Mouse (Mus musculus) testis, postnatal 10 days (tissue): ENCODE data around the gene Tacc2.

Experiments used
- DNase-seq: peaks from one replicate; pipeline ENCODE4 v3.0.0; 2021; ENCODE audit warnings: low spot score

Tacc2 gene

GRCm38 (mm10) chr7:130617591-130617990, 40.4 kb downstream of the Tacc2 start:
- no peak for DNase-seq

- no peak for DNase-seq
Observed at GRCm38 (mm10) chr7:130621068-130621467, 43.8 kb downstream of the Tacc2 start.

GRCm38 (mm10) chr7:130621953-130622352, 44.7 kb downstream of the Tacc2 start:
- peak; percentile 59 for DNase-seq

- DNase-seq = no peak
Observed at GRCm38 (mm10) chr7:130622359-130622758, 45.1 kb downstream of the Tacc2 start.

GRCm38 (mm10) chr7:130624299-130624698, 47.1 kb downstream of the Tacc2 start:
- DNase-seq = no peak

- DNase-seq = no peak
Observed at GRCm38 (mm10) chr7:130625361-130625760, 48.1 kb downstream of the Tacc2 start.

- DNase-seq = no peak
Observed at GRCm38 (mm10) chr7:130628601-130629000, 51.4 kb downstream of the Tacc2 start.

- no peak for DNase-seq
Observed at GRCm38 (mm10) chr7:130629999-130630398, 52.8 kb downstream of the Tacc2 start.

- DNase-seq = no peak
Observed at GRCm38 (mm10) chr7:130630956-130631355, 53.7 kb downstream of the Tacc2 start.

GRCm38 (mm10) chr7:130631553-130632378, 54.5 kb downstream of the Tacc2 start:
- DNase-seq = peak; percentile 84

- no peak for DNase-seq
Observed at GRCm38 (mm10) chr7:130632379-130632732, 55.1 kb downstream of the Tacc2 start.

GRCm38 (mm10) chr7:130634259-130634871, 57.1 kb downstream of the Tacc2 start:
- no peak for DNase-seq

- DNase-seq = no peak
Observed at GRCm38 (mm10) chr7:130635212-130635611, 58.0 kb downstream of the Tacc2 start.

- no peak for DNase-seq
Observed at GRCm38 (mm10) chr7:130636274-130636673, 59.0 kb downstream of the Tacc2 start.

GRCm38 (mm10) chr7:130636902-130637301, 59.7 kb downstream of the Tacc2 start:
- DNase-seq = no peak

- DNase-seq = no peak
Observed at GRCm38 (mm10) chr7:130637811-130638210, 60.6 kb downstream of the Tacc2 start.

GRCm38 (mm10) chr7:130640681-130641080, 63.4 kb downstream of the Tacc2 start:
- no peak for DNase-seq

- DNase-seq = no peak
Observed at GRCm38 (mm10) chr7:130645332-130645993, 68.2 kb downstream of the Tacc2 start.

- DNase-seq = peak; percentile 88
Observed at GRCm38 (mm10) chr7:130645994-130646761, 68.9 kb downstream of the Tacc2 start.

- peak; percentile 82 for DNase-seq
Observed at GRCm38 (mm10) chr7:130646762-130647139, 69.5 kb downstream of the Tacc2 start.

GRCm38 (mm10) chr7:130648061-130648460, 70.8 kb downstream of the Tacc2 start:
- DNase-seq = no peak

- peak; percentile 63 for DNase-seq
Observed at GRCm38 (mm10) chr7:130649257-130649656, 72.0 kb downstream of the Tacc2 start.
